Mouse (Mus musculus) olfactory bulb, adult 2 months (tissue): Measurements from ENCODE around the gene Vars.

Experiments
- CTCF ChIP-seq: fragments of 200-500 bp; IDR thresholded peaks from 2 replicates; pipeline ENCODE4 v1.5.1; 2012; ENCODE audit warnings: low read depth, mild to moderate bottlenecking, low read length, moderate library complexity; ENCODE audit not compliant: insufficient read depth
- POLR2A ChIP-seq: fragments of 200-500 bp; IDR thresholded peaks from 2 replicates; pipeline ENCODE4 v1.6.1; 2012; ENCODE audit warnings: mild to moderate bottlenecking, low read depth, low read length, moderate library complexity; ENCODE audit not compliant: insufficient read depth

DNA sequence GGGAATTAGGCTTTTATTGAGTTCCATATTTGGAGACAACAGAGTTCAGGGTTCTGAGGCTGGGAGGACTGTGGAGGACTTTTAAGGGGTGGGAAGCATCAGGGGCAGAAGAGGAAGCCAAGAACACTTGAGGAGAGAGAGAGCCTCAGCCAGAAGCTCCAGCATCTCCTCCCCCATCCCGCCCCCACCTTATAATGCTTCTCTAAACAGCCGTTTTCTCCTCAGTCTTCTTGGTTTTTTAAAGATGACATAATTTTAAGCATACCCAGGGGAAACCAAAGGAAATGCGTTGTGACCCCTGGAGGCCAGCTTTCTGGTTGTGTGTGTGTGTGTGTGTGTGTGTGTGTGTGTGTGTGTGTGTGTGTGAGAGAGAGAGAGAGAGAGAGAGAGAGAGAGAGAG lies 38.7 kb upstream of the Vars start:
- TF ChIP-seq POLR2A: no peak
- no peak for TF ChIP-seq CTCF
